Mouse (Mus musculus): ENCODE data around the gene Nme4. TPM values are rescaled to one million over a fixed set of nuclear protein-coding genes. Genes with fewer than 3 reads are reported as not detected.

Nme4 gene
- total and polyA plus RNA-seq, 2 experiments from 2014 or later = 16.0 to 23.3 TPM

GRCm38 (mm10) chr17:26054133-26054845 lies 41.1 kb downstream of the Nme4 start:
- Histone ChIP-seq H3K36me3 (ENCODE audit: insufficient read depth, low read length) (peaks cover 8% of the 10 kb centered on the region; the same call in 1 of the 2 replicates), H3K27me3 (ENCODE audit: insufficient read depth, low read length) (no peaks in the 10 kb centered on the region), H3K9me3 (ENCODE audit: low read length) (no peaks in the 10 kb centered on the region), H3K9ac (replicated peaks; ENCODE audit: low read length) (no peak overlapping the region), H3K27ac (no peak overlapping the region), H3K4me1 (ENCODE audit: insufficient read depth, low read length) (no peaks in the 10 kb centered on the region), H3K4me3 (ENCODE audit: low read length) (no peak overlapping the region), H3K4me2 (ENCODE audit: low read depth, low read length) (no peak overlapping the region)
- no peak for TF ChIP-seq CTCF (IDR thresholded peaks at IDR 0.05; ENCODE audit: low read depth)
- 75% methylated on average over 17 of the region's 17 CpGs for WGBS
- ATAC-seq (no peak), DNase-seq (ENCODE audit: low spot score) (no peak)

- no peak for ATAC-seq
- DNase-seq (ENCODE audit: low spot score) = no peak
- 0 out of 2 replicates have a peak, but pooled peaks cover 3% of the 10 kb centered on the region for H3K36me3 ChIP-seq (ENCODE audit: insufficient read depth, low read length)
- WGBS = 86% methylated on average over 4 of the region's 4 CpGs
- H3K9ac ChIP-seq (replicated peaks; ENCODE audit: low read length) = no peak overlapping the region
- no peaks in the 10 kb centered on the region for H3K27me3 ChIP-seq (ENCODE audit: insufficient read depth, low read length)
- no peak overlapping the region for H3K4me2 ChIP-seq (ENCODE audit: low read depth, low read length)
- no peaks in the 10 kb centered on the region for H3K9me3 ChIP-seq (ENCODE audit: low read length)
- no peak overlapping the region for H3K27ac ChIP-seq
- no peaks in the 10 kb centered on the region for H3K4me1 ChIP-seq (ENCODE audit: insufficient read depth, low read length)
- no peak overlapping the region for H3K4me3 ChIP-seq (ENCODE audit: low read length)
- no peak for TF ChIP-seq CTCF (IDR thresholded peaks at IDR 0.05; ENCODE audit: low read depth)
These were observed 42.7 kb downstream of the Nme4 start for GRCm38 (mm10) chr17:26052706-26053105.

- DNase-seq (ENCODE audit: low spot score) (no peak), ATAC-seq (no peak)
- Histone ChIP-seq H3K27ac (no peak overlapping the region), H3K4me1 (ENCODE audit: insufficient read depth, low read length) (0 out of 2 replicates have a peak, but pooled peaks cover under 1% of the 10 kb centered on the region), H3K4me3 (ENCODE audit: low read length) (no peak overlapping the region), H3K27me3 (ENCODE audit: insufficient read depth, low read length) (no peaks in the 10 kb centered on the region), H3K36me3 (ENCODE audit: insufficient read depth, low read length) (no peaks in the 10 kb centered on the region), H3K4me2 (ENCODE audit: low read depth, low read length) (no peak overlapping the region), H3K9ac (replicated peaks; ENCODE audit: low read length) (no peak overlapping the region), H3K9me3 (ENCODE audit: low read length) (no peaks in the 10 kb centered on the region)
- whole genome bisulfite sequencing = 89% methylated on average over 4 of the region's 4 CpGs
- TF ChIP-seq CTCF (IDR thresholded peaks at IDR 0.05; ENCODE audit: low read depth) = no peak
These were observed 43.3 kb downstream of the Nme4 start for GRCm38 (mm10) chr17:26052074-26052473.

GRCm38 (mm10) chr17:26048118-26048517 lies 47.3 kb downstream of the Nme4 start:
- 90% methylated on average over 8 of the region's 8 CpGs for WGBS
- no peak for TF ChIP-seq CTCF (IDR thresholded peaks at IDR 0.05; ENCODE audit: low read depth)

GRCm38 (mm10) chr17:26046253-26046997 lies 49.0 kb downstream of the Nme4 start:
- Histone ChIP-seq H3K9ac (replicated peaks; ENCODE audit: low read length) (no peak overlapping the region), H3K9me3 (ENCODE audit: low read length) (no peaks in the 10 kb centered on the region), H3K27ac (peak overlapping the region; percentile 51; the same call in 1 of the 2 replicates), H3K4me3 (ENCODE audit: low read length) (no peak overlapping the region), H3K4me2 (ENCODE audit: low read depth, low read length) (no peak overlapping the region), H3K36me3 (ENCODE audit: insufficient read depth, low read length) (no peaks in the 10 kb centered on the region), H3K4me1 (ENCODE audit: insufficient read depth, low read length) (peaks cover 24% of the 10 kb centered on the region), H3K27me3 (ENCODE audit: insufficient read depth, low read length) (no peaks in the 10 kb centered on the region)
- WGBS = 47% methylated on average over 10 of the region's 10 CpGs
- ATAC-seq (no peak), DNase-seq (ENCODE audit: low spot score) (peak; percentile 22)
- TF ChIP-seq CTCF (IDR thresholded peaks at IDR 0.05; ENCODE audit: low read depth) = no peak

More at GRCm38 (mm10) chr17:26048118-26048517, 47.3 kb downstream of the Nme4 start:
- no peak overlapping the region for H3K27ac ChIP-seq
- 0 out of 2 replicates have a peak, but pooled peaks cover 14% of the 10 kb centered on the region for H3K4me1 ChIP-seq (ENCODE audit: insufficient read depth, low read length)
- no peaks in the 10 kb centered on the region for H3K36me3 ChIP-seq (ENCODE audit: insufficient read depth, low read length)
- H3K4me2 ChIP-seq (ENCODE audit: low read depth, low read length) = no peak overlapping the region
- H3K9me3 ChIP-seq (ENCODE audit: low read length) = no peaks in the 10 kb centered on the region
- H3K4me3 ChIP-seq (ENCODE audit: low read length) = no peak overlapping the region
- H3K9ac ChIP-seq (replicated peaks; ENCODE audit: low read length) = no peak overlapping the region
- ATAC-seq (no peak), DNase-seq (ENCODE audit: low spot score) (no peak)
- no peaks in the 10 kb centered on the region for H3K27me3 ChIP-seq (ENCODE audit: insufficient read depth, low read length)

- DNase-seq (ENCODE audit: low spot score) = peak; percentile 67
- Histone ChIP-seq H3K36me3 (ENCODE audit: insufficient read depth, low read length) (no peaks in the 10 kb centered on the region), H3K9me3 (ENCODE audit: low read length) (no peaks in the 10 kb centered on the region), H3K9ac (replicated peaks; ENCODE audit: low read length) (no peak overlapping the region), H3K27ac (peak overlapping the region; percentile 3; the same call in 1 of the 2 replicates), H3K4me1 (ENCODE audit: insufficient read depth, low read length) (peaks cover 26% of the 10 kb centered on the region), H3K27me3 (ENCODE audit: insufficient read depth, low read length) (no peaks in the 10 kb centered on the region), H3K4me3 (ENCODE audit: low read length) (no peak overlapping the region), H3K4me2 (ENCODE audit: low read depth, low read length) (no peak overlapping the region)
- no peak for TF ChIP-seq CTCF (IDR thresholded peaks at IDR 0.05; ENCODE audit: low read depth)
- 20% methylated on average over 4 of the region's 4 CpGs for WGBS
- peak; percentile 28; the same call in 1 of the 2 replicates for ATAC-seq
These were observed 50.1 kb downstream of the Nme4 start for GRCm38 (mm10) chr17:26045285-26045684.

Measured in hindbrain, postnatal 0 days (tissue).